Mouse (Mus musculus): Measurements from ENCODE around the gene Tbl2.

GRCm38 (mm10) chr5:135139881-135140280 is 9.6 kb upstream of the Tbl2 start:
- TF ChIP-seq CTCF (IDR thresholded peaks at IDR 0.05; ENCODE audit: low read depth, low read length) (no peak), POLR2A (IDR thresholded peaks at IDR 0.05; ENCODE audit: borderline replicate concordance, low read depth, low read length) (no peak)

Measured in bone marrow macrophage, adult 2 months (primary cell).